Mouse (Mus musculus) G1E (cell line): ENCODE data around the gene Gm7356.
"Not testable (repeated sequence)": the region's sequence is repeated elsewhere in the genome, so short reads cannot be mapped to it uniquely, and the experiment has no call there.

Experiments used
- CTCF ChIP-seq: IDR thresholded peaks from 2 replicates; pipeline ENCODE4 v1.5.1; 2012; ENCODE audit warnings: low read depth, low read length, inconsistent platforms, mixed read lengths
- POLR2AphosphoS5 ChIP-seq: IDR thresholded peaks from 2 replicates; pipeline ENCODE4 v1.6.1; 2012; ENCODE audit warnings: low read depth, low read length, inconsistent platforms; ENCODE audit not compliant: insufficient replicate concordance
- TAL1 ChIP-seq: conservative IDR thresholded peaks from 2 replicates; pipeline ENCODE4 v1.6.1; 2012; ENCODE audit warnings: low read depth, low read length, inconsistent platforms, mixed read lengths

DNA sequence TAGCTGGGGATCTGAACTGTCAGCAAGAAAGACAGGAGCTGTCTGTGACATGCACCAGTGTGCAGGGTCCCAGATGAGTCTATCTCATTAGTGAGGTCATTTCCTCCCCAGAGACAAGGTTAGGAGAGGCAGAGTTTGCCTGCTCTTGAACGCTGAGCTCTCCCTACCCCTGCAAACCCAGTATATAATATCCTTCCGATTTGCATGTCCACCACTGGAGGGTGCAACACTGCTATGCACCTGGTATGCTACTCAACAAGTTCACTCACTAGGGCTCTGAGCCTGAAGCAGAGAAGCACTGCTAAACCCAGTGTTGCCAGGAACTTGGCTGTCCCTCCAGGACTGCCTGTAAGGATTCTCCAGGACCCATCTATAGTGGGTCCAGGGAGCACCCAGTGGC, 10.1 kb downstream of the Gm7356 start:
- TF ChIP-seq CTCF, POLR2AphosphoS5, TAL1: not testable (repeated sequence)
